Mouse (Mus musculus) midbrain, embryonic 15.5 days (tissue): ENCODE results near the gene Sigirr. TPM values are rescaled to one million over a fixed set of nuclear protein-coding genes. Genes with fewer than 3 reads are reported as not detected.

Source experiments
- ATAC-seq: fragments of 200-750 bp; cut with Nextera tagmentation; replicated peaks from 2 replicates; pipeline ENCODE4 v1.8.0; 2017; ENCODE audit warnings: moderate TSS enrichment
- H3K27ac ChIP-seq: fragments of 300-500 bp; sonication (generic); 2 replicates; pipeline ENCODE4 v1.5.1; 2015; ENCODE audit warnings: mild to moderate bottlenecking, inconsistent platforms
- H3K27me3 ChIP-seq: fragments of 300-500 bp; sonication (generic); replicated peaks from 2 replicates; pipeline ENCODE4 v1.6.1; 2015; ENCODE audit warnings: inconsistent platforms
- H3K36me3 ChIP-seq: fragments of 300-500 bp; sonication (generic); replicated peaks from 2 replicates; pipeline ENCODE4 v1.6.1; 2015; ENCODE audit warnings: inconsistent platforms
- H3K4me1 ChIP-seq: fragments of 300-500 bp; sonication (generic); 2 replicates; pipeline ENCODE4 v1.6.1; 2015; ENCODE audit warnings: inconsistent platforms
- H3K4me2 ChIP-seq: fragments of 300-500 bp; sonication (generic); 2 replicates; pipeline ENCODE4 v1.6.1; 2015; ENCODE audit warnings: inconsistent platforms, mild to moderate bottlenecking, moderate library complexity
- H3K4me3 ChIP-seq: fragments of 300-500 bp; sonication (generic); 2 replicates; pipeline ENCODE4 v1.5.1; 2015; ENCODE audit warnings: mild to moderate bottlenecking, inconsistent platforms
- H3K9ac ChIP-seq: fragments of 300-500 bp; sonication (generic); 2 replicates; pipeline ENCODE4 v1.6.1; 2015; ENCODE audit warnings: mild to moderate bottlenecking, inconsistent platforms
- H3K9me3 ChIP-seq: fragments of 300-500 bp; sonication (generic); 2 replicates; pipeline ENCODE4 v1.6.1; 2016; ENCODE audit warnings: inconsistent platforms
- WGBS: fragments of 180-500 bp; shearing (Covaris S2); methylation state at CpG from one replicate; pipeline ENCODE4 v1.1.7; 2015; ENCODE audit warnings: mixed read lengths; 5-methylcytosine and 5-hydroxymethylcytosine counted together
- polyA plus RNA-seq: library from polyadenylated mRNA; unstranded; fragments of >200 nt; fragmentation: Nextera tagmentation; extraction: Ambion mirVana; gene quantifications from 2 replicates; pipeline ENCODE4 v1.2.1, GENCODE M21; 2015

Sigirr gene
- polyA plus RNA-seq, 1 experiment from 2014 or later = 2.3 TPM

GRCm38 (mm10) chr7:141070058-141070862, 30.1 kb downstream of the Sigirr start:
- Histone ChIP-seq H3K4me3 (peak overlapping the region; percentile 38), H3K4me2 (peak overlapping the region; percentile 70), H3K36me3 (peaks cover 23% of the 10 kb centered on the region; the same call in 1 of the 2 replicates), H3K9me3 (no peaks in the 10 kb centered on the region), H3K27me3 (no peaks in the 10 kb centered on the region), H3K4me1 (peaks cover 27% of the 10 kb centered on the region), H3K27ac (peak overlapping the region; percentile 88), H3K9ac (peak overlapping the region; percentile 56)
- WGBS = 2% methylated on average over 51 of the region's 51 CpGs
- ATAC-seq = peak; percentile 65

GRCm38 (mm10) chr7:141068351-141068750, 32.0 kb downstream of the Sigirr start:
- H3K36me3 ChIP-seq = peaks cover 40% of the 10 kb centered on the region; the same call in 1 of the 2 replicates
- H3K9me3 ChIP-seq = no peaks in the 10 kb centered on the region
- ATAC-seq = no peak
- no peak overlapping the region for H3K4me3 ChIP-seq
- H3K4me1 ChIP-seq = peaks cover 30% of the 10 kb centered on the region
- WGBS = 79% methylated on average over 19 of the region's 19 CpGs
- no peak overlapping the region for H3K27ac ChIP-seq
- H3K9ac ChIP-seq = no peak overlapping the region
- H3K4me2 ChIP-seq = no peak overlapping the region
- no peaks in the 10 kb centered on the region for H3K27me3 ChIP-seq

- Histone ChIP-seq H3K4me2 (no peak overlapping the region), H3K27me3 (no peaks in the 10 kb centered on the region), H3K4me3 (no peak overlapping the region), H3K9me3 (no peaks in the 10 kb centered on the region), H3K27ac (no peak overlapping the region), H3K36me3 (peaks cover 41% of the 10 kb centered on the region; the same call in 1 of the 2 replicates), H3K9ac (no peak overlapping the region), H3K4me1 (peaks cover 31% of the 10 kb centered on the region)
- ATAC-seq = no peak
- WGBS = 93% methylated on average over 7 of the region's 7 CpGs
These were observed 35.8 kb downstream of the Sigirr start for GRCm38 (mm10) chr7:141064576-141064975.

- H3K4me2 ChIP-seq = no peak overlapping the region
- no peak overlapping the region for H3K27ac ChIP-seq
- no peak for ATAC-seq
- H3K4me1 ChIP-seq = peaks cover 33% of the 10 kb centered on the region
- H3K4me3 ChIP-seq = no peak overlapping the region
- H3K36me3 ChIP-seq = peaks cover 41% of the 10 kb centered on the region; the same call in 1 of the 2 replicates
- H3K27me3 ChIP-seq = no peaks in the 10 kb centered on the region
- H3K9me3 ChIP-seq = no peaks in the 10 kb centered on the region
- 88% methylated on average over 7 of the region's 7 CpGs for WGBS
- no peak overlapping the region for H3K9ac ChIP-seq
These were observed 36.2 kb downstream of the Sigirr start for GRCm38 (mm10) chr7:141064175-141064574.

GRCm38 (mm10) chr7:141063353-141063752, 37.0 kb downstream of the Sigirr start:
- Histone ChIP-seq H3K4me2 (no peak overlapping the region), H3K4me1 (peaks cover 34% of the 10 kb centered on the region), H3K9me3 (no peaks in the 10 kb centered on the region), H3K36me3 (peaks cover 39% of the 10 kb centered on the region; the same call in 1 of the 2 replicates), H3K4me3 (no peak overlapping the region), H3K27ac (no peak overlapping the region), H3K27me3 (no peaks in the 10 kb centered on the region), H3K9ac (no peak overlapping the region)
- no peak for ATAC-seq
- 95% methylated on average over 3 of the region's 3 CpGs for whole genome bisulfite sequencing

- H3K36me3 ChIP-seq = peaks cover 30% of the 10 kb centered on the region; the same call in 1 of the 2 replicates
- no peaks in the 10 kb centered on the region for H3K9me3 ChIP-seq
- peak overlapping the region; percentile 78 for H3K4me2 ChIP-seq
- peak overlapping the region; percentile 97; the same call in 1 of the 2 replicates for H3K9ac ChIP-seq
- H3K27ac ChIP-seq = no peak overlapping the region
- H3K27me3 ChIP-seq = no peaks in the 10 kb centered on the region
- 0 out of 2 replicates have a peak overlapping the region, but pooled peaks have one; percentile 95 for H3K4me3 ChIP-seq
- WGBS = 80% methylated on average over 7 of the region's 7 CpGs
- peaks cover 34% of the 10 kb centered on the region for H3K4me1 ChIP-seq
- no peak for ATAC-seq
These were observed 37.8 kb downstream of the Sigirr start for GRCm38 (mm10) chr7:141062525-141062924.

- Histone ChIP-seq H3K4me3 (peak overlapping the region; percentile 95), H3K27ac (peak overlapping the region; percentile 94), H3K36me3 (peaks cover 25% of the 10 kb centered on the region; the same call in 1 of the 2 replicates), H3K9me3 (no peaks in the 10 kb centered on the region), H3K27me3 (no peaks in the 10 kb centered on the region), H3K4me2 (peak overlapping the region; percentile 78), H3K9ac (peak overlapping the region; percentile 97), H3K4me1 (peaks cover 34% of the 10 kb centered on the region)
- peak; percentile 74 for ATAC-seq
- WGBS = under 1% methylated on average over 37 of the region's 37 CpGs
These were observed 39.1 kb downstream of the Sigirr start for GRCm38 (mm10) chr7:141061269-141061692.

- Histone ChIP-seq H3K27ac (peak within 1 kb of the TSS; percentile 94), H3K9ac (peak within 1 kb of the TSS; percentile 97), H3K27me3 (no peaks in the 10 kb centered on the region), H3K4me1 (peaks cover 34% of the 10 kb centered on the region), H3K9me3 (no peaks in the 10 kb centered on the region), H3K36me3 (peaks cover 22% of the 10 kb centered on the region; the same call in 1 of the 2 replicates), H3K4me2 (peak within 1 kb of the TSS; percentile 78), H3K4me3 (peak within 1 kb of the TSS; percentile 95)
- under 1% methylated on average over 72 of the region's 72 CpGs for WGBS
- peak; percentile 99 for ATAC-seq
These were observed 39.7 kb downstream of the Sigirr start, which contains the start of gene B4galnt4 for GRCm38 (mm10) chr7:141060426-141061242. Gene B4galnt4, plus strand, starts transcription at chr7:141061104.

GRCm38 (mm10) chr7:141059929-141060328, 40.4 kb downstream of the Sigirr start:
- Histone ChIP-seq H3K27ac (peak overlapping the region; percentile 94), H3K27me3 (no peaks in the 10 kb centered on the region), H3K9me3 (no peaks in the 10 kb centered on the region), H3K4me2 (peak overlapping the region; percentile 78), H3K4me1 (peaks cover 34% of the 10 kb centered on the region), H3K9ac (peak overlapping the region; percentile 97), H3K4me3 (peak overlapping the region; percentile 95), H3K36me3 (peaks cover 15% of the 10 kb centered on the region; the same call in 1 of the 2 replicates)
- WGBS = 69% methylated on average over 2 of the region's 2 CpGs
- ATAC-seq = peak; percentile 0; the same call in 1 of the 2 replicates

GRCm38 (mm10) chr7:141058601-141059341, 41.6 kb downstream of the Sigirr start:
- Histone ChIP-seq H3K9me3 (no peaks in the 10 kb centered on the region), H3K27ac (no peak overlapping the region), H3K9ac (no peak overlapping the region), H3K4me3 (no peak overlapping the region), H3K36me3 (0 out of 2 replicates have a peak, but pooled peaks cover 5% of the 10 kb centered on the region), H3K4me2 (no peak overlapping the region), H3K4me1 (peaks cover 34% of the 10 kb centered on the region), H3K27me3 (no peaks in the 10 kb centered on the region)
- no peak for ATAC-seq
- WGBS = 95% methylated on average over 14 of the region's 14 CpGs

- Histone ChIP-seq H3K4me1 (peaks cover 23% of the 10 kb centered on the region), H3K9me3 (no peaks in the 10 kb centered on the region), H3K4me2 (no peak overlapping the region), H3K27ac (no peak overlapping the region), H3K27me3 (no peaks in the 10 kb centered on the region), H3K4me3 (no peak overlapping the region), H3K36me3 (no peaks in the 10 kb centered on the region), H3K9ac (no peak overlapping the region)
- no peak for ATAC-seq
- 81% methylated on average over 1 of the region's 1 CpGs for WGBS
These were observed 42.8 kb downstream of the Sigirr start for GRCm38 (mm10) chr7:141057541-141057940.
